ENCODE assay signal across 10 mouse cellular contexts in the genomic region with DNA sequence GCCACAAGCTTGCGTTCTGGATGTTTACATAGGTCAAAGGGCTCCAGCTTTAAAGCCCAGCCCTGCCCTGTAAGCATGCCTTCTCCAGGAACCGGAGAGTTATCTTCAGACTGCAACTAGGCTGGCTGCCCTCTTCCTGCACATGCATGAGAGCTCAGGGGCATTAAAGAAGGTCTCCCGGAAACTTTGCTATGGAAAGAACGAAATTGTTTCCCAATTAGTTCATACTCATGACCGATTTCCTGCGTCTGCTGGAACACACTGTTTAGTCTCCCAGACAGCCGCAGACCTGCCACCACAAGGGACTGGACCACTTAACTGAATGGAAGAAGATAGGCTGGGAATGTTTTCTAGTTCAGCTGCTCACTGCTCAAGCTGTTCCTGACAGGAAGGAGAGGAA. TPM values are rescaled to one million over a fixed set of nuclear protein-coding genes. Genes with fewer than 3 reads are reported as not detected.
DNase-seq lines count a peak whose midpoint lies in the region; ATAC-seq lines count a peak whose summit lies in the region.
"Had no signal": no experiment of that assay in that cellular context is flagged by ENCODE, and none has a peak within 500 bp of the region (broad histone marks: within the 10 kb centered on the region; RNA-seq: fewer than 3 reads in every experiment).

No protein-coding gene starts in this region.

- ATAC-seq in limb, embryonic 13.5 days (ENCODE audit: low FRiP score, low read depth): peak; percentile 46; the same call in 1 of the 2 replicates
- peak; percentile 60; the same call in 1 of the 2 replicates for ATAC-seq in stomach, embryonic 16.5 days (ENCODE audit: insufficient read depth, low FRiP score)
- ATAC-seq: inflammation-experienced regulatory T-cells, adult 6 months had no signal

- WGBS in limb, embryonic 13.5 days: 23% methylated on average over 7 of the region's 7 CpGs
- 41% methylated on average over 7 of the region's 7 CpGs for WGBS in limb, embryonic 10.5 days
- WGBS in stomach, embryonic 16.5 days: 28% methylated on average over 7 of the region's 7 CpGs

- peaks cover 13% of the 10 kb centered on the region; the same call in 1 of the 2 replicates for H3K27me3 ChIP-seq in limb, embryonic 13.5 days
- H3K27me3 ChIP-seq in limb, embryonic 10.5 days (ENCODE audit: low read depth, poor library complexity, severe bottlenecking): peaks cover 97% of the 10 kb centered on the region
- no peaks in the 10 kb centered on the region; the same call in 1 of the 2 replicates for H3K27me3 ChIP-seq in stomach, embryonic 16.5 days (ENCODE audit: control insufficient read depth, insufficient read depth, low read length)

- no peak overlapping the region for H3K4me2 ChIP-seq in limb, embryonic 13.5 days (replicated peaks)
- no peak overlapping the region for H3K4me2 ChIP-seq in stomach, embryonic 16.5 days (ENCODE audit: low read depth, low read length)

- no peak overlapping the region; the same call in 1 of the 2 replicates for H3K27ac ChIP-seq in limb, embryonic 13.5 days
- H3K27ac ChIP-seq in limb, embryonic 10.5 days: no peak overlapping the region
- H3K27ac ChIP-seq in stomach, embryonic 16.5 days (ENCODE audit: low read length): peak overlapping the region; percentile 34; the same call in 1 of the 2 replicates
- H3K27ac ChIP-seq: left cerebral cortex, adult 2 months; macrophage had no signal

- no peak overlapping the region for H3K4me3 ChIP-seq in limb, embryonic 13.5 days
- H3K4me3 ChIP-seq in limb, embryonic 10.5 days: no peak overlapping the region
- no peak overlapping the region for H3K4me3 ChIP-seq in stomach, embryonic 16.5 days (replicated peaks; ENCODE audit: low read length)
- H3K4me3 ChIP-seq: left cerebral cortex, adult 2 months had no signal

- H3K9me3 ChIP-seq in limb, embryonic 13.5 days: no peaks in the 10 kb centered on the region
- H3K9me3 ChIP-seq in limb, embryonic 10.5 days (replicated peaks): no peaks in the 10 kb centered on the region
- H3K9me3 ChIP-seq in stomach, embryonic 16.5 days (replicated peaks; ENCODE audit: control insufficient read depth, low read length): no peaks in the 10 kb centered on the region

- 0 out of 2 replicates have a peak, but pooled peaks cover 4% of the 10 kb centered on the region for H3K4me1 ChIP-seq in limb, embryonic 13.5 days
- H3K4me1 ChIP-seq in limb, embryonic 10.5 days: peaks cover 5% of the 10 kb centered on the region; the same call in 1 of the 2 replicates
- H3K4me1 ChIP-seq in stomach, embryonic 16.5 days (ENCODE audit: control insufficient read depth, insufficient read depth, low read length): no peaks in the 10 kb centered on the region; the same call in 1 of the 2 replicates

- no peak for DNase-seq in limb, embryonic 10.5 days (ENCODE audit: low spot score)
- DNase-seq in heart, adult 11 months: peak; percentile 95
- peak; percentile 12 for DNase-seq in heart, postnatal 4 days
- DNase-seq in cerebellum, adult 9-10 months: no peak
- no peak for DNase-seq in adrenal gland, postnatal 10 days

- H3K9ac ChIP-seq in limb, embryonic 13.5 days: no peak overlapping the region
- H3K9ac ChIP-seq in stomach, embryonic 16.5 days (ENCODE audit: low read length): no peak overlapping the region

- no peaks in the 10 kb centered on the region for H3K36me3 ChIP-seq in limb, embryonic 13.5 days
- no peaks in the 10 kb centered on the region for H3K36me3 ChIP-seq in limb, embryonic 10.5 days
- no peaks in the 10 kb centered on the region for H3K36me3 ChIP-seq in stomach, embryonic 16.5 days (ENCODE audit: control insufficient read depth, insufficient read depth, low read length)

RNA-seq across cellular contexts. Expression of a gene that starts 6.0 kb away (rescaled TPM):
- polyA plus RNA-seq in limb, embryonic 13.5 days (2015; fragmentation: Nextera tagmentation; extraction: Ambion mirVana): 3.1 and 3.9 TPM in 2 replicates
- 0.15 and 0.21 TPM in 2 replicates for polyA plus RNA-seq in limb, embryonic 10.5 days (2016; fragmentation: Nextera tagmentation; extraction: Ambion mirVana)
- 10 to 100 TPM in 1 of 2 experiments, 1 to 10 TPM in 1; 10.0 to 10.4 TPM for total RNA-seq in heart, postnatal 4 days (2021)
- 8.4 and 10.5 TPM in 2 replicates for polyA plus RNA-seq in stomach, embryonic 16.5 days (2015; fragmentation: Nextera tagmentation; extraction: Ambion mirVana)
- total RNA-seq in adrenal gland, postnatal 10 days (2021): 1 to 10 TPM; 2.5 to 4.4 TPM
- polyA plus RNA-seq: inflammation-experienced regulatory T-cells, adult 6 months; macrophage had no signal

RNA-seq across cellular contexts. Expression of a gene that starts 16.0 kb away (rescaled TPM):
- 200 TPM in 2 replicates for polyA plus RNA-seq in limb, embryonic 13.5 days (2015; fragmentation: Nextera tagmentation; extraction: Ambion mirVana)
- polyA plus RNA-seq in limb, embryonic 10.5 days (2016; fragmentation: Nextera tagmentation; extraction: Ambion mirVana): 189 and 208 TPM in 2 replicates
- total RNA-seq in heart, postnatal 4 days (2021): 10 to 100 TPM; 47.2 to 49.9 TPM
- polyA plus RNA-seq in stomach, embryonic 16.5 days (2015; fragmentation: Nextera tagmentation; extraction: Ambion mirVana): 114 and 115 TPM in 2 replicates
- total RNA-seq in adrenal gland, postnatal 10 days (2021): 10 to 100 TPM; 31.4 to 40.2 TPM
- polyA plus RNA-seq: macrophage had no signal

Comparison
In these comparisons a context has a peak if more than half of its experiments do, and no peak if none do; other contexts are left out.
1. DNase-seq: peak in heart, adult 11 months (single experiment) and heart, postnatal 4 days (single experiment); none in limb, embryonic 10.5 days (single experiment), cerebellum, adult 9-10 months (single experiment) and adrenal gland, postnatal 10 days (single experiment).